Mouse (Mus musculus): Measurements from ENCODE around the gene Phf2. TPM values are rescaled to one million over a fixed set of nuclear protein-coding genes. Genes with fewer than 3 reads are reported as not detected.

The Phf2 gene
- polyA plus RNA-seq (2015; fragmentation: Nextera tagmentation; extraction: Ambion mirVana): 2.0 and 2.2 TPM in 2 replicates

- Histone ChIP-seq H3K9me3 (replicated peaks) (no peaks in the 10 kb centered on the region), H3K36me3 (no peaks in the 10 kb centered on the region), H3K4me3 (replicated peaks) (peak within 1 kb of the TSS; percentile 91), H3K27me3 (no peaks in the 10 kb centered on the region), H3K9ac (peak within 1 kb of the TSS; percentile 97), H3K4me1 (replicated peaks) (peaks cover 64% of the 10 kb centered on the region), H3K27ac (peak within 1 kb of the TSS; percentile 81), H3K4me2 (peak within 1 kb of the TSS; percentile 93)
- peak; percentile 8 for DNase-seq
- WGBS (ENCODE audit: insufficient replicate concordance): under 1% methylated on average over 76 of the region's 117 CpGs
- peak; percentile 52 for ATAC-seq (ENCODE audit: low read depth)
These were observed at the start of gene Phf2 for GRCm38 (mm10) chr13:48870771-48871731. Phf2 (minus strand) TSS chr13:48871119.

- H3K27me3 ChIP-seq: no peaks in the 10 kb centered on the region
- DNase-seq (no peak), ATAC-seq (ENCODE audit: low read depth) (no peak)
- no peaks in the 10 kb centered on the region for H3K9me3 ChIP-seq (replicated peaks)
- no peak overlapping the region for H3K4me2 ChIP-seq
- H3K9ac ChIP-seq: no peak overlapping the region
- no peak overlapping the region for H3K27ac ChIP-seq
- peaks cover 16% of the 10 kb centered on the region; the same call in 1 of the 2 replicates for H3K4me1 ChIP-seq (replicated peaks)
- 71% methylated on average over 7 of the region's 7 CpGs for WGBS (ENCODE audit: insufficient replicate concordance)
- no peak overlapping the region for H3K4me3 ChIP-seq (replicated peaks)
- peaks cover 81% of the 10 kb centered on the region for H3K36me3 ChIP-seq
These were observed 49.0 kb upstream of the Phf2 start for GRCm38 (mm10) chr13:48919756-48920415.

GRCm38 (mm10) chr13:48917113-48917599 lies 46.2 kb upstream of the Phf2 start:
- Histone ChIP-seq H3K27ac (no peak overlapping the region), H3K27me3 (no peaks in the 10 kb centered on the region), H3K36me3 (peaks cover 90% of the 10 kb centered on the region), H3K4me2 (no peak overlapping the region), H3K9ac (no peak overlapping the region), H3K4me3 (replicated peaks) (no peak overlapping the region), H3K4me1 (replicated peaks) (0 out of 2 replicates have a peak, but pooled peaks cover 10% of the 10 kb centered on the region), H3K9me3 (replicated peaks) (no peaks in the 10 kb centered on the region)
- ATAC-seq (ENCODE audit: low read depth): no peak
- no peak for DNase-seq
- WGBS (ENCODE audit: insufficient replicate concordance): 78% methylated on average over 3 of the region's 3 CpGs

GRCm38 (mm10) chr13:48913680-48914079 lies 42.8 kb upstream of the Phf2 start:
- no peaks in the 10 kb centered on the region for H3K27me3 ChIP-seq
- no peak for DNase-seq
- no peaks in the 10 kb centered on the region for H3K9me3 ChIP-seq (replicated peaks)
- no peak for ATAC-seq (ENCODE audit: low read depth)
- WGBS (ENCODE audit: insufficient replicate concordance): 85% methylated on average over 1 of the region's 1 CpGs
- no peak overlapping the region for H3K27ac ChIP-seq
- H3K4me1 ChIP-seq (replicated peaks): no peaks in the 10 kb centered on the region
- H3K36me3 ChIP-seq: peaks cover 86% of the 10 kb centered on the region
- no peak overlapping the region for H3K4me3 ChIP-seq (replicated peaks)
- no peak overlapping the region for H3K9ac ChIP-seq
- no peak overlapping the region for H3K4me2 ChIP-seq

- no peaks in the 10 kb centered on the region for H3K9me3 ChIP-seq (replicated peaks)
- H3K27me3 ChIP-seq: no peaks in the 10 kb centered on the region
- no peaks in the 10 kb centered on the region for H3K4me1 ChIP-seq (replicated peaks)
- WGBS (ENCODE audit: insufficient replicate concordance): 82% methylated on average over 3 of the region's 3 CpGs
- DNase-seq (no peak), ATAC-seq (ENCODE audit: low read depth) (no peak)
- no peak overlapping the region for H3K4me2 ChIP-seq
- H3K4me3 ChIP-seq (replicated peaks): no peak overlapping the region
- no peak overlapping the region for H3K9ac ChIP-seq
- H3K27ac ChIP-seq: no peak overlapping the region
- H3K36me3 ChIP-seq: peaks cover 89% of the 10 kb centered on the region
These were observed 42.2 kb upstream of the Phf2 start for GRCm38 (mm10) chr13:48913141-48913540.

GRCm38 (mm10) chr13:48911426-48911825 lies 40.5 kb upstream of the Phf2 start:
- no peak for ATAC-seq (ENCODE audit: low read depth)
- H3K27ac ChIP-seq: no peak overlapping the region

GRCm38 (mm10) chr13:48905458-48905857 lies 34.5 kb upstream of the Phf2 start:
- no peaks in the 10 kb centered on the region for H3K27me3 ChIP-seq
- no peak for ATAC-seq (ENCODE audit: low read depth)
- WGBS (ENCODE audit: insufficient replicate concordance): 86% methylated on average over 2 of the region's 2 CpGs

More at GRCm38 (mm10) chr13:48911426-48911825, 40.5 kb upstream of the Phf2 start:
- WGBS (ENCODE audit: insufficient replicate concordance): 81% methylated on average over 7 of the region's 7 CpGs
- DNase-seq: no peak
- peaks cover 90% of the 10 kb centered on the region for H3K36me3 ChIP-seq
- H3K9me3 ChIP-seq (replicated peaks): no peaks in the 10 kb centered on the region
- H3K4me3 ChIP-seq (replicated peaks): no peak overlapping the region
- H3K4me1 ChIP-seq (replicated peaks): no peaks in the 10 kb centered on the region
- H3K27me3 ChIP-seq: no peaks in the 10 kb centered on the region
- no peak overlapping the region for H3K4me2 ChIP-seq
- H3K9ac ChIP-seq: no peak overlapping the region

GRCm38 (mm10) chr13:48895376-48895775 lies 24.5 kb upstream of the Phf2 start:
- no peak overlapping the region for H3K4me3 ChIP-seq (replicated peaks)
- H3K36me3 ChIP-seq: peaks cover 92% of the 10 kb centered on the region
- no peaks in the 10 kb centered on the region for H3K9me3 ChIP-seq (replicated peaks)
- H3K27me3 ChIP-seq: no peaks in the 10 kb centered on the region
- no peak for DNase-seq
- no peak overlapping the region for H3K4me2 ChIP-seq
- H3K9ac ChIP-seq: no peak overlapping the region
- 0 out of 2 replicates have a peak, but pooled peaks cover 5% of the 10 kb centered on the region for H3K4me1 ChIP-seq (replicated peaks)
- no peak overlapping the region for H3K27ac ChIP-seq
- no peak for ATAC-seq (ENCODE audit: low read depth)
- WGBS (ENCODE audit: insufficient replicate concordance): 48% methylated on average over 5 of the region's 5 CpGs

More at GRCm38 (mm10) chr13:48905458-48905857, 34.5 kb upstream of the Phf2 start:
- H3K9me3 ChIP-seq (replicated peaks): no peaks in the 10 kb centered on the region
- H3K27ac ChIP-seq: no peak overlapping the region
- H3K4me3 ChIP-seq (replicated peaks): no peak overlapping the region
- H3K9ac ChIP-seq: no peak overlapping the region
- H3K4me1 ChIP-seq (replicated peaks): no peaks in the 10 kb centered on the region
- DNase-seq: no peak
- H3K4me2 ChIP-seq: no peak overlapping the region
- peaks cover 94% of the 10 kb centered on the region for H3K36me3 ChIP-seq

GRCm38 (mm10) chr13:48890260-48890960 lies 19.5 kb upstream of the Phf2 start:
- 69% methylated on average over 4 of the region's 4 CpGs for WGBS (ENCODE audit: insufficient replicate concordance)
- peak overlapping the region; percentile 29; the same call in 1 of the 2 replicates for H3K27ac ChIP-seq
- H3K4me1 ChIP-seq (replicated peaks): 0 out of 2 replicates have a peak, but pooled peaks cover 5% of the 10 kb centered on the region
- no peaks in the 10 kb centered on the region for H3K27me3 ChIP-seq
- no peak overlapping the region for H3K9ac ChIP-seq
- DNase-seq (no peak), ATAC-seq (ENCODE audit: low read depth) (peak; percentile 84)
- peaks cover 95% of the 10 kb centered on the region for H3K36me3 ChIP-seq
- H3K9me3 ChIP-seq (replicated peaks): no peaks in the 10 kb centered on the region
- no peak overlapping the region for H3K4me2 ChIP-seq
- H3K4me3 ChIP-seq (replicated peaks): no peak overlapping the region

- peak overlapping the region; percentile 58 for H3K4me3 ChIP-seq (replicated peaks)
- H3K36me3 ChIP-seq: peaks cover 28% of the 10 kb centered on the region
- H3K27me3 ChIP-seq: no peaks in the 10 kb centered on the region
- peak overlapping the region; percentile 85 for H3K4me2 ChIP-seq
- WGBS (ENCODE audit: insufficient replicate concordance): under 1% methylated on average over 36 of the region's 36 CpGs
- peak; percentile 99 for ATAC-seq (ENCODE audit: low read depth)
- DNase-seq: peak; percentile 94
- peak overlapping the region; percentile 81 for H3K9ac ChIP-seq
- H3K27ac ChIP-seq: peak overlapping the region; percentile 83
- H3K9me3 ChIP-seq (replicated peaks): no peaks in the 10 kb centered on the region
- H3K4me1 ChIP-seq (replicated peaks): peaks cover 11% of the 10 kb centered on the region
These were observed 7.6 kb upstream of the Phf2 start for GRCm38 (mm10) chr13:48878534-48878933.

- Histone ChIP-seq H3K4me1 (replicated peaks) (peaks cover 19% of the 10 kb centered on the region), H3K27me3 (no peaks in the 10 kb centered on the region), H3K9ac (peak overlapping the region; percentile 81), H3K4me3 (replicated peaks) (peak overlapping the region; percentile 58), H3K4me2 (peak overlapping the region; percentile 85), H3K36me3 (peaks cover 22% of the 10 kb centered on the region), H3K9me3 (replicated peaks) (no peaks in the 10 kb centered on the region), H3K27ac (peak overlapping the region; percentile 83)
- ATAC-seq (ENCODE audit: low read depth): no peak
- no peak for DNase-seq
These were observed 6.9 kb upstream of the Phf2 start for GRCm38 (mm10) chr13:48877805-48878204.
